Mouse (Mus musculus) kidney, adult 11 months (tissue): ENCODE results near the gene Stk38l.
"Not testable (repeated sequence)": the region's sequence is repeated elsewhere in the genome, so short reads cannot be mapped to it uniquely, and the experiment has no call there.

Experiments used
- DNase-seq: peaks from one replicate; pipeline ENCODE4 v3.0.0; 2022

The Stk38l gene

GRCm38 (mm10) chr6:146740724-146741123 is 15.9 kb downstream of the Stk38l start:
- no peak for DNase-seq

GRCm38 (mm10) chr6:146741986-146742635 is 17.3 kb downstream of the Stk38l start:
- no peak for DNase-seq

GRCm38 (mm10) chr6:146744266-146744665 is 19.5 kb downstream of the Stk38l start:
- not testable (repeated sequence) for DNase-seq

GRCm38 (mm10) chr6:146745180-146745579 is 20.4 kb downstream of the Stk38l start:
- no peak for DNase-seq

GRCm38 (mm10) chr6:146746577-146746976 is 21.8 kb downstream of the Stk38l start:
- no peak for DNase-seq

- no peak for DNase-seq
Measured at GRCm38 (mm10) chr6:146747057-146747456, 22.3 kb downstream of the Stk38l start.

GRCm38 (mm10) chr6:146748271-146748670 is 23.5 kb downstream of the Stk38l start:
- no peak for DNase-seq

GRCm38 (mm10) chr6:146751671-146752070 is 26.9 kb downstream of the Stk38l start:
- DNase-seq, result no peak

- DNase-seq, result no peak
Measured at GRCm38 (mm10) chr6:146752178-146752577, 27.4 kb downstream of the Stk38l start.

- no peak for DNase-seq
Measured at GRCm38 (mm10) chr6:146752612-146753011, 27.8 kb downstream of the Stk38l start.

GRCm38 (mm10) chr6:146753560-146754160 is 28.9 kb downstream of the Stk38l start:
- DNase-seq, result no peak

- no peak for DNase-seq
Measured at GRCm38 (mm10) chr6:146755136-146755535, 30.3 kb downstream of the Stk38l start.

GRCm38 (mm10) chr6:146755679-146756078 is 30.9 kb downstream of the Stk38l start:
- no peak for DNase-seq

- no peak for DNase-seq
Measured at GRCm38 (mm10) chr6:146759027-146759426, 34.2 kb downstream of the Stk38l start.

- DNase-seq, result no peak
Measured at GRCm38 (mm10) chr6:146760022-146760421, 35.2 kb downstream of the Stk38l start.

GRCm38 (mm10) chr6:146760736-146761135 is 35.9 kb downstream of the Stk38l start:
- no peak for DNase-seq

- DNase-seq, result no peak
Measured at GRCm38 (mm10) chr6:146762264-146762898, 37.6 kb downstream of the Stk38l start.

- DNase-seq, result no peak
Measured at GRCm38 (mm10) chr6:146764593-146764992, 39.8 kb downstream of the Stk38l start.

- DNase-seq, result no peak
Measured at GRCm38 (mm10) chr6:146765270-146765669, 40.5 kb downstream of the Stk38l start.

GRCm38 (mm10) chr6:146768813-146769404 is 44.1 kb downstream of the Stk38l start:
- peak; percentile 60 for DNase-seq

GRCm38 (mm10) chr6:146770005-146770745 is 45.4 kb downstream of the Stk38l start:
- no peak for DNase-seq

GRCm38 (mm10) chr6:146770808-146771207 is 46.0 kb downstream of the Stk38l start:
- no peak for DNase-seq

- not testable (repeated sequence) for DNase-seq
Measured at GRCm38 (mm10) chr6:146775864-146776263, 51.1 kb downstream of the Stk38l start.
